Mouse (Mus musculus): ENCODE results near the gene Mettl7b. TPM values are rescaled to one million over a fixed set of nuclear protein-coding genes. Genes with fewer than 3 reads are reported as not detected.

Gene Mettl7b
- polyA plus RNA-seq, 1 experiment: not detected

GRCm38 (mm10) chr10:128920736-128921161 lies 40.0 kb downstream of the Mettl7b start:
- Histone ChIP-seq H3K4me1 (ENCODE audit: control insufficient read depth, insufficient read depth, low read length) (peaks cover 51% of the 10 kb centered on the region), H3K4me3 (replicated peaks; ENCODE audit: insufficient read depth, low read depth, low read length) (no peak overlapping the region), H3K27me3 (ENCODE audit: control insufficient read depth, insufficient read depth, low read length) (no peaks in the 10 kb centered on the region), H3K27ac (ENCODE audit: insufficient read depth, low read length) (no peak overlapping the region)
- 53% methylated on average over 3 of the region's 3 CpGs for WGBS
- TF ChIP-seq POLR2A (IDR thresholded peaks at IDR 0.05; ENCODE audit: borderline replicate concordance, insufficient read depth, low read length) (no peak), CTCF (IDR thresholded peaks at IDR 0.05; ENCODE audit: borderline replicate concordance, insufficient read depth, low read depth, low read length) (no peak)
- no peak for DNase-seq

DNA sequence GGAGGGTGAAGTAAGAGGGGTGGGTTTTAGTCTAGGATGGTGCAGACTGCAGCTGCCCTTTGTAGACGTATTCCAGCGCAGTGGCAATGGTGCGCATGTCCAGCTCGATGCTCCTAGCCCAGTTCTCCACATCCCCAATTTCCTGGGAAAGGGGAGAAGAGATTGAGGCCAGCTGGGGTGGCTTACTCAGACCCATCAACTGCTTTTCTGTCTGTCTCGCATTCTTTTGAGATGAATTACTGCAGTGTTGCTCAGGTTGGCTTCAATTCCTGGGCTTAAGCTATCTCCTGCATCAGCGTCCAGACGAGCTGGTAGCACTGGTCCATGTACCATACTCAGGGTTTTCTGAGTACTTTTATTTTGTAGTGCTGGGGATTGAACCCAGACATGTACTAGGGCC lies 40.8 kb downstream of the Mettl7b start:
- Histone ChIP-seq H3K27me3 (ENCODE audit: control insufficient read depth, insufficient read depth, low read length) (no peaks in the 10 kb centered on the region), H3K4me1 (ENCODE audit: control insufficient read depth, insufficient read depth, low read length) (peaks cover 51% of the 10 kb centered on the region), H3K4me3 (replicated peaks; ENCODE audit: insufficient read depth, low read depth, low read length) (no peak overlapping the region), H3K27ac (ENCODE audit: insufficient read depth, low read length) (peak overlapping the region; percentile 73)
- no peak for DNase-seq
- TF ChIP-seq CTCF (IDR thresholded peaks at IDR 0.05; ENCODE audit: borderline replicate concordance, insufficient read depth, low read depth, low read length): no peak
- no peak for TF ChIP-seq POLR2A (IDR thresholded peaks at IDR 0.05; ENCODE audit: borderline replicate concordance, insufficient read depth, low read length)
- 60% methylated on average over 7 of the region's 7 CpGs for WGBS

DNA sequence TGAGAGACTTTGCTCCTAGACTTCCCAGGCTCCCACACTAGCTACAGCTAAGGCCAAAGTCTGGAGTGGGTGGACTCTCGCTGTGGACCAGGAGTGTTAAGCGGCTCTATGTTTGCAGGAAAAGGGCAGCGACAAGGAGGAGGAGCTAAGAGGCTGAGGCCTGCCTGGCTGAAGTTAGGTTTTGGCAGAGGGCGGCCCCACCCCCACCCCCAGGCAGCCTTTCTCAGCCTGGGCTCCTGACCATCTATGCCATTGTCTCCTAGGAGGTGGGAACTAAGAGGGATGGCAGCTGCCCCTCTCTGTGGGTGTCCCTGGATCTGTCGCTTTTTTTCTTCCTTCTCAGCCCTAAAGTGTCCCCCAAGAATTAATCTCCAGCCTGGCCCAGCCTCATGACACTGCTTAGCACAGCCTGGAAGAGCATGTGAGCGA lies 41.6 kb downstream of the Mettl7b start:
- Histone ChIP-seq H3K27ac (ENCODE audit: insufficient read depth, low read length) (peak overlapping the region; percentile 73), H3K27me3 (ENCODE audit: control insufficient read depth, insufficient read depth, low read length) (no peaks in the 10 kb centered on the region), H3K4me3 (replicated peaks; ENCODE audit: insufficient read depth, low read depth, low read length) (no peak overlapping the region), H3K4me1 (ENCODE audit: control insufficient read depth, insufficient read depth, low read length) (peaks cover 50% of the 10 kb centered on the region)
- WGBS: 9% methylated on average over 6 of the region's 6 CpGs
- no peak for TF ChIP-seq CTCF (IDR thresholded peaks at IDR 0.05; ENCODE audit: borderline replicate concordance, insufficient read depth, low read depth, low read length)
- DNase-seq: peak; percentile 57 to 68

GRCm38 (mm10) chr10:128918246-128918645 lies 42.5 kb downstream of the Mettl7b start:
- H3K27ac ChIP-seq (ENCODE audit: insufficient read depth, low read length): peak overlapping the region; percentile 73
- H3K4me3 ChIP-seq (replicated peaks; ENCODE audit: insufficient read depth, low read depth, low read length): no peak overlapping the region
- DNase-seq: peak; percentile 97 to 99
- peaks cover 53% of the 10 kb centered on the region for H3K4me1 ChIP-seq (ENCODE audit: control insufficient read depth, insufficient read depth, low read length)
- no peaks in the 10 kb centered on the region for H3K27me3 ChIP-seq (ENCODE audit: control insufficient read depth, insufficient read depth, low read length)
- TF ChIP-seq CTCF (IDR thresholded peaks at IDR 0.05; ENCODE audit: borderline replicate concordance, insufficient read depth, low read depth, low read length) (no peak), POLR2A (IDR thresholded peaks at IDR 0.05; ENCODE audit: borderline replicate concordance, insufficient read depth, low read length) (peak; percentile 30; the same call in 1 of the 2 replicates)
- WGBS: 3% methylated on average over 7 of the region's 7 CpGs

- WGBS: 7% methylated on average over 6 of the region's 6 CpGs
- Histone ChIP-seq H3K27ac (ENCODE audit: insufficient read depth, low read length) (peak overlapping the region; percentile 73), H3K27me3 (ENCODE audit: control insufficient read depth, insufficient read depth, low read length) (no peaks in the 10 kb centered on the region)
These were observed 43.4 kb downstream of the Mettl7b start for GRCm38 (mm10) chr10:128917400-128917799.

DNA sequence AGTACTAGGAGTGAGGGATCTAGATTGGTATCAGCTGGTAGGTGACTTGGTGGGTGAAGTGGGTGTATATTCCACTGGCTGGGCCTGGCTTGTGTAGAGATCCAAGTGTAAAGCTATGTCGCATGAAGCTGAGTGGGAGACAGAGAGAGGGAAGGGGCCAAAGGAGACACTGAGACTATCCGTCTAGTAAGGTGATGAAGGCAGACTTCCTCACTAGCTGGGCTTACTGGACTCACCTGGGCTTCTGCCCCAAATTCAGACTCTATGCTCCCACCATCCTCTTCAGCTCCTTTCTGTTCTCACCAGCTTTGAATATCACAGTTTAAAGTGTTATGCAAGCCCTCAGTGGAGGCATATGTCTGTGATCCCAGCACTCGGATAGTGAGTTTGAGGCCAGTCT lies 44.1 kb downstream of the Mettl7b start:
- H3K27ac ChIP-seq (ENCODE audit: insufficient read depth, low read length): no peak overlapping the region
- H3K4me1 ChIP-seq (ENCODE audit: control insufficient read depth, insufficient read depth, low read length): peaks cover 43% of the 10 kb centered on the region
- no peak overlapping the region for H3K4me3 ChIP-seq (replicated peaks; ENCODE audit: insufficient read depth, low read depth, low read length)
- TF ChIP-seq POLR2A (IDR thresholded peaks at IDR 0.05; ENCODE audit: borderline replicate concordance, insufficient read depth, low read length) (no peak), CTCF (IDR thresholded peaks at IDR 0.05; ENCODE audit: borderline replicate concordance, insufficient read depth, low read depth, low read length) (no peak)
- WGBS: 87% methylated on average over 3 of the region's 3 CpGs
- DNase-seq: peak in 1 of 2 experiments; percentile 3
- no peaks in the 10 kb centered on the region for H3K27me3 ChIP-seq (ENCODE audit: control insufficient read depth, insufficient read depth, low read length)

More at GRCm38 (mm10) chr10:128917400-128917799, 43.4 kb downstream of the Mettl7b start:
- peaks cover 50% of the 10 kb centered on the region for H3K4me1 ChIP-seq (ENCODE audit: control insufficient read depth, insufficient read depth, low read length)
- peak in 1 of 2 experiments; percentile 45 for DNase-seq
- no peak for TF ChIP-seq POLR2A (IDR thresholded peaks at IDR 0.05; ENCODE audit: borderline replicate concordance, insufficient read depth, low read length)
- TF ChIP-seq CTCF (IDR thresholded peaks at IDR 0.05; ENCODE audit: borderline replicate concordance, insufficient read depth, low read depth, low read length): no peak
- H3K4me3 ChIP-seq (replicated peaks; ENCODE audit: insufficient read depth, low read depth, low read length): no peak overlapping the region

DNA sequence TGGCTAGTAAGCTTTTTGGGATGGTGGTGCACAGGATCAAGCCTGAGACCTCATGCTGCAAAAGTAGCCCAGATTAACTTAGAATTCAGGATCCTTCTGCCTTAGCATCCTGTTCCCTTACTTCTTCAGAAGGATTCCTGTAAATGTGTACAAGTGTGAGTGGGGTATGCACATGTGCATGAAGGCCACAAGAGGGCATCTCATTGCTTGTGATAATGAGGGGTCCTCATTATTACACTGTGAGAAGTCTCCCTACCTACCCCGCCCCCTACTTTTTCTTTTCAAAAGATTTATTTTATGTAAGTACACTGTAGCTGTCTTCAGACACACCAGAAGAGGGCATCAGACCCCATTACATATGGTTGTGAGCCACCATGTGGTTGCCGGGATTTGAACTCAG lies 45.2 kb downstream of the Mettl7b start:
- Histone ChIP-seq H3K27ac (ENCODE audit: insufficient read depth, low read length) (no peak overlapping the region), H3K4me1 (ENCODE audit: control insufficient read depth, insufficient read depth, low read length) (peaks cover 38% of the 10 kb centered on the region), H3K4me3 (replicated peaks; ENCODE audit: insufficient read depth, low read depth, low read length) (no peak overlapping the region), H3K27me3 (ENCODE audit: control insufficient read depth, insufficient read depth, low read length) (no peaks in the 10 kb centered on the region)
- peak in 1 of 2 experiments; percentile 6 for DNase-seq
- 90% methylated on average over 2 of the region's 2 CpGs for WGBS
- TF ChIP-seq POLR2A (IDR thresholded peaks at IDR 0.05; ENCODE audit: borderline replicate concordance, insufficient read depth, low read length) (no peak), CTCF (IDR thresholded peaks at IDR 0.05; ENCODE audit: borderline replicate concordance, insufficient read depth, low read depth, low read length) (no peak)

GRCm38 (mm10) chr10:128913696-128914095 lies 47.1 kb downstream of the Mettl7b start:
- WGBS: 23% methylated on average over 12 of the region's 12 CpGs
- no peak overlapping the region for H3K4me3 ChIP-seq (replicated peaks; ENCODE audit: insufficient read depth, low read depth, low read length)
- no peaks in the 10 kb centered on the region for H3K27me3 ChIP-seq (ENCODE audit: control insufficient read depth, insufficient read depth, low read length)
- no peak overlapping the region for H3K27ac ChIP-seq (ENCODE audit: insufficient read depth, low read length)
- DNase-seq: peak in 1 of 2 experiments; percentile 35
- H3K4me1 ChIP-seq (ENCODE audit: control insufficient read depth, insufficient read depth, low read length): peaks cover 22% of the 10 kb centered on the region
- TF ChIP-seq POLR2A (IDR thresholded peaks at IDR 0.05; ENCODE audit: borderline replicate concordance, insufficient read depth, low read length) (no peak), CTCF (IDR thresholded peaks at IDR 0.05; ENCODE audit: borderline replicate concordance, insufficient read depth, low read depth, low read length) (no peak)

Data from cerebellum, adult 2 months (tissue).